Mouse (Mus musculus): ENCODE results near the gene Chpt1. TPM values are rescaled to one million over a fixed set of nuclear protein-coding genes. Genes with fewer than 3 reads are reported as not detected.
"Not testable (repeated sequence)": the region's sequence is repeated elsewhere in the genome, so short reads cannot be mapped to it uniquely, and the experiment has no call there.

Chpt1 gene
- total RNA-seq, 1 experiment from 2014 or later, result 269 TPM

DNA sequence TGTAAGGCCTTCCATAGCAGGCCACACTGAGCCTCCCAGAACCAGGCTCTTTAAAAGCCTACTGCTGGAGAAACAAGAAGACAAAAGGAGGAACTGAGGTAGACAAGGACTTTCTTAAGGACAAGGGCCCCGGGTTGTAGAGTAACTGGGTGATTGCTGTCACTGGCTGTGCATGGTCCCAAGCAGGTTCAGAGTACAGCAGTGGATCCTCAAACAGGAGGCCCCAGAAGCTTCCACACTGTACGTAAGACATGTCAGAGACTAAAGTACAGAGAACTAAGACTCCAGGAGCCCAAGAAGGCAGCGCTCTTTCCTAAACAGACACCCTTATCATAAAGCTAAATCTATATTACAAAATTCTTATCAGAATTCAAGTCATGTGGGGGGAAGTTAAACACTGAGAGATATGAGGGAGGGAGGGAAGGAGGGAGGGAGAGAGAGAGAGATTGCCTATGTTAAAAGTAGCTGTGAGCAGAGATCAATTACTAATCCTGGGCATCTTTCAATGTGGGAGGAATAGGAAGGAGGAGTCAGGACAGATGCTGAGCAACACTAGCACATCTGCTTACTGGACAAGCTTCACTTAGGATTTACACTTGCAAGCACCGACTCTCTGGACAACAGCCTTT is 8.8 kb downstream of the Chpt1 start:
- DNase-seq, result no peak

DNA sequence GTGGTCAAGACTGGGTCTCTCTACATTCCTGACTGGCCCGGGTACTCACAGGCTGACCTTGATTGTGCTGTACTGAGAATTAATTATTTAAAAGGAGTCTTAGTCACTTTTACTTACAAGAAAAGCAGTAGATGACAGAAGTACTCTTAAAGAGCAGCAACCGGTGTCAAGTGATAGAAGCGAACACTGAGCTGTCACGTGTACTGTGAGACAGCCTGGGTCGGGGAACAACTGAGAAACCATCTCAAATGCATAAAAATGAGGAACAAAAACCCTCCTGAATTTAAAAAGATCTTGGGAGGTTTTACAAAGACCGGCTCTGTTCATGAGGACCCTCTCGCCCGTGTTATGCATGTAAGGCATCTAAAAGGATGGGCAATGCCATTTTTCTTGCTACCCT is 11.2 kb downstream of the Chpt1 start:
- DNase-seq, result no peak

DNA sequence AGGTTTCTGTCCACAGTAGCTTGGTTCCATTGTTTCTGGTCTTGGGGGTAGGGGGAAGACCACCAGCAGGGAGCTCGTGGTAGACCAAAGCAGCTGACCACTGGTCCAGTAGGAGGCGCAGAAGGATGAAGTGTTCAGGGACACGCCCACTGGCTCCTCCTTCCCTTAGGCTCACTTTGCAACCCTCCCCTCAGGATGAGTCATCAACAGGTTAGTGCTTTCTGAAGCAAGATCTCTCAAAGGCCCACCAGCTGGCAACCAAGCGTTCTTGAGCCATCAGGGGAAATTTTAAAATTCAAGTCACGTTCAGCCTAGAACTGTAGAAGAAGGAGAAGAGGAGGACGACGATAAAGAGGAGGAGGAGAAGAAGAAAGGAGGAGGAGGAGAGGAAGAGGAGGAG is 12.2 kb downstream of the Chpt1 start:
- no peak for DNase-seq

DNA sequence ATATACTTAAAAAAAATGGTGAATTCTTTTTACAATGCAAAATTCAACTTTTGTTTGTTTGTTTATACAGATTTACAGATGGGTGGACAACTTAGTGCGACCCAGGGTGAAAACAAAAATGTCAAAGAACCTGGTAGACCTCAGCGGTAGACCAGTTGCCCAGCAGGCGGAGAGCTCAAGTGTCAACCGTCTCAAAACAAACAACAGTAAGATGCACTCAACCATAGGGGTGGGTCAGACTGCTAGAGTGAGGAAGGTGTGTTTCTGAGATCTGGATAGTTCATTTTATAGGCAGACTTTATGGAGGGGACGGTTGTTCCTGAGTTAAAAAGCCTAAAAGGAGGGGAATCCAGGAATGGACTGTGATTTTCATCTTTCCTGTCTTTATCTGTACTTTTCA is 15.2 kb downstream of the Chpt1 start:
- DNase-seq, result no peak

DNA sequence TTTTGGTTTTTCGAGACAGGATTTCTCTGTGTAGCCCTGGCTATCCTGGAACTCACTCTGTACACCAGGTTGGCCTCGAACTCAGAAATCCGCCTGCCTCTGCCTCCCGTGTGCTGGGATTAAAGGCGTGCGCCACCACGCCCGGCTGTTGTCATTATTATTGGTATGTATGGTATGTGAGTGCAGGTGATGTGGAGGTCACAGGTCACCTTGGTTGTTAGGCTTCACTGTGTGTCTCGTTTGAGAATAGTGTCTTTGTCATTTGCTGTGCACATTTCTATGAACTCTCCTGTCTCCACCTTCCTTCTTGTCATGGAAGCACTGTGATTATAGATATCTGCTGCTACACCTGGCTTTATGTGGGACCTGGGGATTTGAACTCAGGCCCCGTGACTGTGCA is 21.0 kb downstream of the Chpt1 start:
- DNase-seq, result not testable (repeated sequence)

DNA sequence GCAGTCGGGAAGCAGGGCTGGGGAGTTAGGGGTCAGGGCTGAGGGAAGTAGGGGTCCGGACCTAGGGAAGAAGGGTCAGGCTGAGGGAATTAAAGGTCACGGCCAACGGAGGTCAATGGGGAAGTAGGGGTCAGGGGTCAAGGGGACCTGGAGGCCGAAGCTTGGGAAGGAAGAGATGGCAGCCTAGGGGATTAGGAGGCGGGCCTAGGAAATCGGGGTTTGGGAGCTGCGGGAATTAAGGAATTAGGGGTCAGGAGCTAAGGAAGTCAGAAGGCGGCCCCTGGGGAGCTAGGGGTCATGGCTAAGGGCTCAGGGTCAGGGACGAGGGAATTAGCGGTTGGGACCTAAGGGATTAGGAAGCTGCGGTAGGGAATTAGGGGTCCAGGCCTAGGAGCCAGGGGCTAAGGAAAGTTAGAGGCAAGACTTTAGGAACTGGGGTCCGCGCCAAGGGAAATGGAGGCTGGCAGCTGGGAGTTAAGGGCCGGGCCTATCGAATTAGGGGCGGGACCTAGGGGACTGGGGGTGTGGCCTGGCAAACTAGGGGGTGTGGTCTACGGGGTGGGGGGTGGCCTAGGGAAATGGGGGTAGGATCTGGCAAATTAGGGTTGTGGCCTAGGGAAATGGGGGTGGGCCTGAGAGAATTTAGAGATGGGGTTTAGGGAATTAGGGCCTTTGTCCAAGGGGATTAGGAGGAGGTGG is 43.6 kb downstream of the Chpt1 start:
- no peak for DNase-seq

DNA sequence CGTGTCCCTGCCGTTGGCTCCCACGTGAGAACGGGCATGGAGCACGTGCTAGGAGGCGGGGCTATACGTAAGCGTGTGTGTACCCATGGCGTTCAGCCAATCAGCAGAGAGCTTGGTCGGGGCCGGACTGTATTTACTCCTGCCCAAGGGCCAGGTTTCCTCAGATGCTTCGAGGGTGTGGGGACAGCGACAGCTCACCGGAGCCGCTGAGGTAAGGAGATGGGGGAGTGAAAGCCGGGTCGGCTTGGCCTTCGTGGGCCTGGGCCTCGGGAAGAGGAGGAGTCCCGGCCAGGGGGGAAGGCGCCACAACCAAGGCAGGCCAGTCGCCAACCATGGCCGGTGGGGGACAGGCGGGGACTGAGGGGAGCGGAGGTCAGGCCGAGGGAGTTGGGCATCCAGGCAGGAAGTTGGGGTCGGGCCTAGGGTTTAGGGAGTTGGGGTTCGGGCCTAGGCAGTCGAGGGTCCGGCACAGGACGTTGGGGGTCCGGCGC is 44.3 kb downstream of the Chpt1 start, which contains the start of gene Sycp3:
TSS of gene Sycp3 (plus strand) at position 68 of the 491 bp plus-strand sequence.
- DNase-seq, result peak; percentile 10

DNA sequence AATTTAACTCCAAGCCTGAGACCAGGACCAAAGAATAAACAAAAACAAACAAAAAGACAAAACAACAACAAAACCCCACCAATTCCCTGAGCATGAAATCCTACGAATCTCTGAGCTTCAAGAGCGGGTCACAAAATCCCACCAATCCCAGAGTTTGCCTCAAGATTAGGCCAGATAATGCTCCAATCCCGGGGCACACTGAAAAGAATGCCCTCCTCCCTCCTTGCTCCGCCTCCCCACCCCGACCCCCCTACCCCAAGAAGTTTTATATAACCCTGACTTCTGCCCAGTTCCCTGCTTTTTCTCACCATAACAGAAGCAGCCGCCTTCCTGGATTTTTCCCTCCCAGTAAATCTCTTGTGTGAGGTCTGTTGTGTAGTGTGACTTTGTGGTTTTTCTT is 46.1 kb downstream of the Chpt1 start:
- DNase-seq, result no peak

DNA sequence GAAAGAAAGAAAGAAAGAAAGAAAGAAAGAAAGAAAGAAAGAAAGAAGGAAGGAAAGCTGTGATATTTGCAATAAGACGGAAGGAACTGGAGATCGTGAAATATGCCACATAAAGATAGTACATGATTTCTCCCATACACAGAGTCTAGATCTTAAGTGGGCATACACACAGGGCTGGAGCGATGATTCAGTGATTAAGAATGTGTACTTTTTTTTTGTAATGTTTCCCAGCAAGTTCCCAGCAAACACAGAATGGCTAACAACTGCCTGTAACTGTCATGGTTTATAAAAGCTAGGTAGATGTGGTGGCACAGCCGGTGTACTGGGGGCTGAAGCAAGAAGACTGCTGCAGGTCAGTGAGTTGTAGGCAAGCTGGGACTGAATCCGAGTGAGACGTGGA is 51.9 kb downstream of the Chpt1 start:
- DNase-seq, result no peak

DNA sequence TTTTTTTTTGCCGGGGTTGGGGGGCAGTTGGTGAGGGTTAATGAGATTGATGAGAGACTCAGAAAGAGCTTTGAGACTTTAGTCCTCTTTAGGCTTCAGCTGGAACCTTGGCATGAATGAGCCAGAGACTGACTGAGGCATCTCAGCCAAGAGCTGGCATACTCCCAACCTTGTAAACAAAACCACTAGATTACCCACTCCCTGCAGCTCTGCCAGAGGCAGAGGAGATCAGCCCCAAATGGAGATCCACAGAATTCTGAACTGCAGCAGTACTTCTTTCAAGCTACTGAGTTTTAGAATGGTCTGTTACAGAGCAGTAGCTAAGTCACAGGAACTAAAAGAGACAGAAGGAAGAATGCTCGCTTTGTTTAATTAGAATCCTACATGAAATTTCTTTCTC is 52.7 kb downstream of the Chpt1 start:
- peak; percentile 38 for DNase-seq

DNA sequence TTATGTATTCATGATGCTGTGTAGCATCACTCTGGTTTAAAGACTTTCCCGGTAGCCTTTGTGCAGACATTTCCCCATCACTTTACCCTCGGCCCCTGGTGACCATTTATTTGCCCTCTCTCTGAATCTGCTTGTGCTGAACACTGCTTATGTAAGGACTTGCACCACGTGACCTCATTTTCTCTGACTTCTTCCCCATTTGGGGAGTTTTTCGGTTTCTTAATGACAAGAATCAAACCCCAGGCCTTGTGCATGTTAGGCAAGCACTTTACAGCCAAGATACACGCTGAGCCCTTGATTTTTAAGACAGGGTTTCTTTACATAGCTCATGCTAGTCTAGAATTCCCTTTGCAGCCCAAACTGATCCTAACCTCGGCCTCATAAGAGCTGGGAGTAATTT is 62.6 kb downstream of the Chpt1 start:
- DNase-seq, result no peak

DNA sequence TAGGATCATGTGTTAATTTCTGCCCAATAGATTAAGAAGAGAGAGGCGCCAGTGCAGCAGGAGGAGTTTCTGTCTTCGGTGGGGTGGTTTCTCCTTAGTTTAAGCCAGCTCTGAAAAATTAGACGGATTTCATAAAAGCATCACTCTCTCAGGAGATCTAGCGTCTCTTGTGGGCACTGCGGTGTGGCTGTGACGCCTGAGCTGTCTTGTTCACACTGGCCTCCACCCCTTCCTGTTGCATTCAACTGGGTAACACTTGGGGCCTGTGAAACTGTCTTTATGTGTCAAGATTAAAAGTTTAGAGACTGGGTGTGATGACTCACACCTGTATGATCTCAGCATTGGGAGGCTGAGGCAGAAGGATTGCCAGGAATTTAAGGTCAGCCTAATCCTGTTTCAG is 75.9 kb downstream of the Chpt1 start:
- no peak for DNase-seq

DNA sequence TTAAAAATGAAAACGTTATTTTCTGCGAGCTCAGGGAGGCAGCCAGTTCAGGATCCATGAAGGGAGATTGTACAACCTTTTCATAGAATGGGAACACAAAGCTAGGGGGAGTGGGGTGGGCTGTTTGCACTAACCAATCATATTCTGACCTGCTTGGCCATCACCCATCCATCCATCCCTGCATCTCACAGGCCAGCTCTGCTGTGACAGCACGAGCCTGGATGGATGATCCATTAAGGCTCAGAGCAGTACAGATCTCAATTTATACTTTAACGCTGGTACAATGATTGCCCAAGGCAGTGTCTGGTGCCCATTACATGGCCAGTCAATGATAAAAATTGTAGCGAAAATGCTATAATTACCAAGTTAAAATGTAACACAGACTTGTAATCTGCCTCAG is 77.0 kb downstream of the Chpt1 start:
- DNase-seq, result no peak

DNA sequence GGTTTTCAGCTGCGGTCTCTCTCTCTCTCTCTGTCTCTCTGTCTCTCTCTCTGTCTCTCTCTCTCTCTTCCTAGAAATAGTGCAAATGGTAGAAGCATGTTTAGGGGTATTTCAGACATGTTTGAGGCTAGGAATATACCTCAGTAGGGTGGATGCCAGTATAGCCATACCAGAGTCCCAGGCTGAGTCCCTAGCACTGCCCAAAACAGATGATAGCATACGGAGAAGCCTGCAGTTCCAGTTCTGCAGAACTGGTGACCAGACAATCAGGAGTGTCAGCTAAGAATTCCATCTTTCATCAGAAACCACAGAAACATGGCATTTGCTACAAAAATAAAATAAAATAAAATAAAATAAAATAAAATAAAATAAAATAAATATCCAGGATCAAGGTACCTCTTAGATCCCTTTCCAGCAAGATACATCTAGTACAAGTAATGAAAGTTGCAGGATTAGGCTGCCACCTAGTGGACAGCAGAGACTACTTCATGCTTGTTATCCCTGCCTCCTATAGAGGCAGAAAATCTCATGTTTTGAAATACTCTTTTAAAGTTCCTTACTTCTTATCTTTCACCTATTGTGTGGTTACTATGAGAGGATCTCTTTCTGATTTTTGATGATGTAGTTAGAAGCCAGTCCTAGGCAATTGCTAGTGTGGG is 77.6 kb downstream of the Chpt1 start:
- peak; percentile 30 for DNase-seq

DNA sequence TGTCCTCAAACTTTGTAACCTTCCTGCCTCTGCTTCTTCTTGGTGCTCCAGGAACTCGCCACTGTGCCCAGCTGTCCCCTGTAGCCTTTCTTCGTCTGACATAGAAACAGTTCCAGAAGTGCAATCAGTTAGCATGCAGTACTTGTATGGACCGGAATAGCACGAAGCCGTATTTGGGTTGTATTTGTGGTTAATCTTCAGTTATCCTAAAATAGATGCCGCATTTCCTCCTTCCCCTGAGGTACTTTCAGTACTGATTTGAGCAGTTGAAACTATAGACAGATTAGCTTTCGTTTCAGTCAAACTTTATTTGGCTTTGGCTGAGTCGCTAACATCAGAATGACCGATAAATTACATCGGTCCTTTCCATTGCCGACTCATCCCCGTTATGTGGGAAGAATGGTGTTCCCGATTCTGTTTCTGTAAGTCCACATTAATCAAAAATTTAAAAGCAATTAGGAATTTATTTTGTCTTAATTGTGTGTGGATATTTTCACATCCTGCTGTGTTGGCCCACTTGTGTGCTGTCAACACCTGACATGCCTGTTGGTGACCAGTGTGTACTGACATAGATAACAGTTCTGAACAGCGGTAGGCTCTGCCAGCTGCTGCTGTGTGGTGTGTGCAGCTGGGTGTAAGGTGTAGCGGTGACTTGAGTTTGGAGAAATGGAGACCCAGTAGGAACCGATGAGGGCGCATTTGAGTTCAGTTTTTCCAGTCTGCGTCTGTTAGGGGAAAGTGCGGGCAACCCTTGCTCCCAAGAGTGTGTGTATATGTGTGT is 83.0 kb downstream of the Chpt1 start:
- no peak for DNase-seq

DNA sequence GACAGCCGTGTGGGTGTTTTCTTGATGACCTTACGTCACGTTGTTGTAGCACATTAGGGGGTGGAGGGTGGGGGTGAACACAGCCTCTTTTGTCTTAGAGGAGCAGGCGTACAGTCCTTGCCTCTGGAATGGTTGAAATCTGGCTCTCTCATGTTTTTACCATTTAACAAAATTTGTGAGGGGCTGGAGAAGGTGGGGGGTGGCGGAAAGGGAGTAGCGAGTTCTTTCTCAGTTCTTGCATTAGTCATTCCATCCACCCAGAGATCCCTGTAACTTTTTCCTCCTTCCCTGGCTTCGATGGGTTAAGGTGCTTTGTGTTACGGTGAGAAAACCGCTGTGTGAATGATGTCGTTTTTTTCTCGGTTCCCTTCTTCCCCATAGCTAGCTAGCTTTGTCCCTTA is 83.7 kb downstream of the Chpt1 start:
- no peak for DNase-seq

DNA sequence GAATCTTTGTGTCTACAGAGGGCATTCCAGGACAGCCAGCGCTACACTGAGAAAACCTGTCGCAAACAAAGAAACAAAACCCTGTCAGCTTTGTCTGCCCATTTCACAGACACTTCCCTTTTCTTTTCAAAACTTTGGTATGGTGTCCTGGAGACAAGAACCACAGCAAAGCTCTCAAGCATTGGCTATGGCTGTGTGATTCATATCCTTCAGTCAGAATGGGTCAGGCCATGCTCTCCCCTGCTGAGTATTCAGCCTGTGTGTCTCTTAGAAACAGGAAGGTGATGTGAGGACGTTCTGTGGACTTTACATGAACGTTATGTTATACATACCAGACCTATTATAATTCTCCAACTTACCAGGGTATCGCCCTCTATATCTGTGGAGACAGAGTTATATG is 86.2 kb downstream of the Chpt1 start:
- DNase-seq, result no peak

DNA sequence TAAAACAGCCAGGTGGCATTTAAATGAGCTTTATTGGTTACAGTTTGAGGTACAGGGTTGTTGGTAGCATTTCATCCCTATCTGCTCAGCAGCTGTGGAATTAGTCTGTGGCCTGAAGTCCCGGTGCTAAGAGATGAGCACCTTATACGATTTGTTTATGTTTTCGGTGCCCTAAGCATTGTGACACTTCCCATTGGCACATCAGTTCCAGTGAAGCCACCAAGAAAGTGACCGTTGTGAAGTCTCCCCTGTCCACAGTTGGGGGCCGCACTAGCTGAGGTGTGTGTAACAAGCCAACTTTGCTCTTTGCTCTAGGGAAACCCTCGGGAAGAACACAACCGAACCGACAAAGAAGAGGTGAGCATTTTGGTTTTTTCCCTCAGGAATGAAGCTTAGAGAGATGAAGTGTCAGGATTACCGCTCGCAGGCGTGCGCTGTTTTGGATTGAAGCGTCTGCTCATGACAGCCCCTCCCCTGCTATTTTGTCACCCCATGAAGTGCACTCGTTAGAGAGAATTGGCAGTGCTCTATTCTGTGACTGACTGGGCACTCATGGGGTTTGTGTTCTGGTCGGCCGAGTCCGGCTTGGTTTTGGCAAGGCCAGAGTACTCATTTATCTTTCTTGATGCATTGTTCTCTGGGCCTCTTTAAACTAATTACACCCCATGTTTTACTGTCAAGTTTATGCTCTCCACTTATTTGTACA is 91.4 kb downstream of the Chpt1 start:
- DNase-seq, result no peak

DNA sequence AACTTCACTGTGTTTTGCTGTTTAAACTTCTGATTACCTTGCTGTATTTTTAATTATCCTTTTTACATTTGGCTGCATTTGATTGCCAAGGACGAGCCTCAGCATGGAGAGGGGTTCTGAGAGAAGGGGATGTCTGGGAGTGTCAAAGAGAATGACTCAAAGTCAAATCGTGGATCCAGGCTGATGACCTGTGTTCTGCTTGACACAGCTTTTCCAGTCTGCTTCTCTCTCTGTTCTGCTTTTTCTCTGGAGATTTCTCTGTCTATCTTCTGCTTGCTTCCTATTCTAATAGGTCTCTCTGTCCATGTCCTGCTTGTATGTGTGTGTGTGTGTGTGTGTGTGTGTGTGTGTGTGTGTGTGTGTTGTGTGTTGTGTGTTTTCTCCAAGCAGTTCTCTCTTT is 94.1 kb downstream of the Chpt1 start:
- no peak for DNase-seq

DNA sequence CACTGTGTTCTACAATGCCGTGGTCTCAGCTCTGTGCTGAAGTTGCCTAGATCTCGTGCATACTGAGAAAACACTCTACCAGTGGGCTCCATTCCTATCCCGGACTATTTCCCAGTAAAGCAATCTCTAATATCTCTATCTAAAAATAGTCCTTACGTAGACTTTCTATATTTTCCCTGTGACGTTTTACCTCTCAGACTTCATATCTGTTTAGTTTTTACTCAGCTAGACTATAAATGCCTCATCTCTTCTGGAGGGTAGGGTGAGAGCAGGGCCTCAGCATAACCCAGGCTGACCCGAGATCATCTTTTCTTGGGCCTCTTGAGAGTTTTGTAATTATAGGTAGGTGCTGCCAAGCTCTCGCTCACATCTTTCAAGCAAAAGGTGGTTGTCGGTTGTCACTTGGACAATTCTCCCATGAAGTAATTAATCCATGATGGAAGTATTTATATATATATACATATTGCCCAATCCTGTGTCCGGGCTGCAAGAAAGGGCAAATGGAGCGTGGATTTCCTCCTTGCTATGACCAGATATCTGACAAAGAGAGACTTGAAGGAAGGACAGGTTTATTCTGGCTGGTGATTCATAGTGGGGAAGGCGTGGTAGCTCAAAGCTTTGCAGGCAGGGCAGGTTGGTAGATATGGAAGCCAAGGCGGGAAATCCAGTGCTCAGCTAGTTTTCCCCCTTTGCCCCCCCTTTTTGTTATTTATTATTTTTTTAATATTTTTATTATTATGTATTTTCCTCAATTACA is 95.8 kb downstream of the Chpt1 start:
- no peak for DNase-seq

DNA sequence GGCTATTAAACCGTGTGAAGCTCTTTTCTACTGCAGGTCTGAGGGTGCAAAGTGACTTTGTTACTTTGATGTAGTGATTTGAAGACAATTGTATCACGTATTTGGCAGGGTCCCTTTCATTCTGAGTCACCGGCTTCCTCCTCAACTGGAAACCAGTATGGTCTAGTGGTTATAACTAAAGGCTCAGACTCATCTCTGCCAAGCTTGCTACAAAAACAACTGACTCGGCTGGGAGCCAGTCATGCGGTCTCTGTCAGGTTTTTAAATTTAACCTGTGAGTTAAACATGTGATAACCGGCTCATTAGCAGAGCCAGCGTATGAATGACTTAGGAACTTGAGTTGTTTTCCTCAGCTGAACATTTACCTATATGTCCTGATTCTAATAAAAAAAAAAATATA is 98.1 kb downstream of the Chpt1 start:
- DNase-seq, result peak; percentile 22
